ENCODE assay signal across 20 mouse cellular contexts in the genomic region with DNA sequence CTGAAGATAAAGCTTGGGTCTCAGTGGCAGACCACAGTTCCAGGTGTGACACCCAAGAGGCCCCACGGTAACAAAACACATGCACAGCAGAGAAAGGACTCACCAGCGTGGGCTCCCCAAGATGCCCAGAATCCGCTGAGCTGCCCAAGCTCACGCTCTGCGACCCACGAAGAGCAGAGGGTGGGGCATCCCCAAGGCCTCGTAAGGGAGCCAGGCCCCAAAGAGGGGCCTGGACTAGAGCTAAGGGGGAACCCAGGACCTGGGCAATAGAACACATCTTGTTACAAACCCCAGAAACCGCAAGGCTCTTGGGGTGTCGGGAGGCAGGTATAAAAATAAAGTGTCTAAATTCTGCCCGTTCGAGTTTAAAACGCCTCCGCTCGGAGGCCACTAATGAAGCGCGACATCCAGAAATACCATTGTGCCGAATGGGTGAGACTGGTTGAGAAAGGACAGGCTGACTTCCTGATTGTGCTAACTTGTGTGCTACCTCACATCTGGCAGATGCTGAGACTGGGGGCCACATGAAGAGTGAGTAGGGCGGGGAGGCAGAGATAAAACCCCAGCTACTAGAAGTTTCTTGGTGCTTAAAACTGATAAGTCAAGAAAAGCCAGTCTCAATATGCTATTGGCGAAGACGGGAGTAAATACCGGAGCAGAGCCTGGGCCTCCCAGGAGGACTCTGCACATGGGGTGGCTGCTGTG. TPM values are rescaled to one million over a fixed set of nuclear protein-coding genes. Genes with fewer than 3 reads are reported as not detected.
DNase-seq lines count a peak whose midpoint lies in the region; ATAC-seq and TF ChIP-seq lines count a peak whose summit lies in the region.
"Had no signal": no experiment of that assay in that cellular context is flagged by ENCODE, and none has a peak within 500 bp of the region (broad histone marks: within the 10 kb centered on the region; RNA-seq: fewer than 3 reads in every experiment).

No protein-coding gene starts in this region.

- no peak for TF ChIP-seq RAD21 in CH12.LX (IDR thresholded peaks at IDR 0.05; ENCODE audit: low read depth, low read length)

- no peaks in the 10 kb centered on the region for H3K27me3 ChIP-seq in hindbrain, embryonic 10.5 days (ENCODE audit: insufficient read depth, poor library complexity, severe bottlenecking)
- H3K27me3 ChIP-seq in hindbrain, embryonic 14.5 days (ENCODE audit: control insufficient read depth, insufficient read depth, low read length), result no peaks in the 10 kb centered on the region
- no peaks in the 10 kb centered on the region for H3K27me3 ChIP-seq in CH12.LX (replicated peaks)
- H3K27me3 ChIP-seq in liver, embryonic 15.5 days, result no peaks in the 10 kb centered on the region
- H3K27me3 ChIP-seq: heart, embryonic 13.5 days; hindbrain, embryonic 13.5 days; limb, embryonic 13.5 days; midbrain, embryonic 12.5 days had no signal

- TF ChIP-seq CTCF in CH12.LX (conservative IDR thresholded peaks at IDR 0.05 in 1 of 2, IDR thresholded peaks at IDR 0.05 in 1 of 2; ENCODE audit: low read depth in 2 of 2, low read length in 2 of 2), result no peak
- no peak for TF ChIP-seq CTCF in lung, adult 2 months (IDR thresholded peaks at IDR 0.05; ENCODE audit: insufficient read depth, low read length)

- TF ChIP-seq EP300 in CH12.LX (IDR thresholded peaks at IDR 0.05; ENCODE audit: low read length), result no peak

- TF ChIP-seq POLR2A in CH12.LX (IDR thresholded peaks at IDR 0.05; ENCODE audit: low read depth, low read length), result no peak
- no peak for TF ChIP-seq POLR2A in lung, adult 2 months (IDR thresholded peaks at IDR 0.05; ENCODE audit: borderline replicate concordance, extremely low read depth, low read depth, low read length)

- H3K4me1 ChIP-seq in hindbrain, embryonic 10.5 days (replicated peaks), result peaks cover 21% of the 10 kb centered on the region
- no peaks in the 10 kb centered on the region; the same call in 1 of the 2 replicates for H3K4me1 ChIP-seq in hindbrain, embryonic 14.5 days (replicated peaks; ENCODE audit: control insufficient read depth, insufficient read depth, low read length)
- peaks cover 0 to 57% of the 10 kb centered on the region in 2 experiments; a peak in 2 of 4 replicates for H3K4me1 ChIP-seq in CH12.LX (ENCODE audit: control insufficient read depth in 1 of 2, insufficient read depth in 2 of 2)
- H3K4me1 ChIP-seq in liver, embryonic 15.5 days (replicated peaks), result peaks cover 35% of the 10 kb centered on the region
- no peaks in the 10 kb centered on the region for H3K4me1 ChIP-seq in lung, adult 2 months (ENCODE audit: control insufficient read depth, insufficient read depth, low read length)

- WGBS in hindbrain, embryonic 10.5 days, result 83% methylated on average over 21 of the region's 21 CpGs
- WGBS in hindbrain, embryonic 14.5 days, result 76% methylated on average over 21 of the region's 21 CpGs
- WGBS in liver, embryonic 15.5 days (ENCODE audit: insufficient replicate concordance), result 49% methylated on average over 21 of the region's 21 CpGs
- 90% methylated on average over 21 of the region's 21 CpGs for WGBS in lung, adult 2 months

- in situ Hi-C loops in CH12.LX (cut with MboI; ENCODE audit: low pct_ligation_motif_present, low pct_unique_long_range_greater_than_20kb, low sequenced_read_pairs), result no loop called here

- H3K79me2 ChIP-seq in CH12.LX (replicated peaks; ENCODE audit: control insufficient read depth, extremely low read depth, insufficient read depth, poor library complexity, severe bottlenecking), result no peaks in the 10 kb centered on the region

- no peak overlapping the region for H3K9ac ChIP-seq in hindbrain, embryonic 14.5 days
- no peak overlapping the region for H3K9ac ChIP-seq in CH12.LX (ENCODE audit: insufficient read depth, low read depth)
- H3K9ac ChIP-seq in liver, embryonic 15.5 days, result no peak overlapping the region
- H3K9ac ChIP-seq: heart, embryonic 13.5 days; hindbrain, embryonic 13.5 days; limb, embryonic 13.5 days; midbrain, embryonic 12.5 days had no signal

- dilution Hi-C loops in CH12.LX (cut with MboI; ENCODE audit: extremely low pct_ligation_motif_present, extremely low pct_unique_long_range_greater_than_20kb, low sequenced_read_pairs), result no loop called here

- H3K36me3 ChIP-seq in hindbrain, embryonic 10.5 days, result peaks cover 79% of the 10 kb centered on the region
- H3K36me3 ChIP-seq in hindbrain, embryonic 14.5 days (replicated peaks; ENCODE audit: control insufficient read depth, insufficient read depth), result peaks cover 34% of the 10 kb centered on the region
- peaks cover 19 to 60% of the 10 kb centered on the region in 2 experiments for H3K36me3 ChIP-seq in CH12.LX (replicated peaks in 1 of 2; ENCODE audit: control insufficient read depth in 1 of 2, insufficient read depth in 1 of 2, low read length in 1 of 2)
- H3K36me3 ChIP-seq in liver, embryonic 15.5 days (replicated peaks), result 0 out of 2 replicates have a peak, but pooled peaks cover 11% of the 10 kb centered on the region

- H3K4me3 ChIP-seq in hindbrain, embryonic 10.5 days, result no peak overlapping the region
- H3K4me3 ChIP-seq in hindbrain, embryonic 14.5 days (replicated peaks; ENCODE audit: low read length), result no peak overlapping the region
- no peak overlapping the region for H3K4me3 ChIP-seq in CH12.LX (replicated peaks in 1 of 3; ENCODE audit: low read depth in 2 of 3, low read length in 2 of 3, poor library complexity in 1 of 3)
- H3K4me3 ChIP-seq in liver, embryonic 15.5 days (replicated peaks), result peak overlapping the region; percentile 25; the same call in 1 of the 2 replicates
- no peak overlapping the region for H3K4me3 ChIP-seq in lung, adult 2 months (replicated peaks; ENCODE audit: extremely low read depth, low read depth, low read length)
- H3K4me3 ChIP-seq: embryonic facial prominence, embryonic 10.5 days; heart, embryonic 13.5 days; hindbrain, embryonic 13.5 days; limb, embryonic 13.5 days; midbrain, embryonic 12.5 days; myocyte had no signal

- H3K27ac ChIP-seq in hindbrain, embryonic 10.5 days, result peak overlapping the region; percentile 23; the same call in 1 of the 2 replicates
- H3K27ac ChIP-seq in hindbrain, embryonic 14.5 days, result no peak overlapping the region
- no peak overlapping the region for H3K27ac ChIP-seq in CH12.LX (ENCODE audit: insufficient read depth, low read depth)
- H3K27ac ChIP-seq in liver, embryonic 15.5 days (replicated peaks), result peak overlapping the region; percentile 89
- H3K27ac ChIP-seq: embryonic facial prominence, embryonic 10.5 days; heart, embryonic 13.5 days; hindbrain, embryonic 13.5 days; limb, embryonic 13.5 days; midbrain, embryonic 12.5 days had no signal

- no peak for DNase-seq in hindbrain, embryonic 10.5 days (ENCODE audit: low spot score)
- DNase-seq in hindbrain, embryonic 14.5 days (ENCODE audit: low spot score), result no peak
- peak; percentile 60 for DNase-seq in CH12.LX (ENCODE audit: extremely low read depth)
- no peak for DNase-seq in adrenal gland, adult (ENCODE audit: inconsistent age in 2 of 2, low spot score in 1 of 2)
- DNase-seq in cerebellum, adult 9-10 months, result no peak
- no peak for DNase-seq in lung, adult 2 months
- DNase-seq: adrenal gland, postnatal 14 days; B cell, adult 2 months; cerebellum, postnatal 25 days; gastrocnemius, postnatal 36 days; kidney, adult 11 months; lung, postnatal 14 days had no signal

- no peak overlapping the region for H3K4me2 ChIP-seq in hindbrain, embryonic 14.5 days (replicated peaks)
- H3K4me2 ChIP-seq in CH12.LX (ENCODE audit: insufficient read depth, low read depth, poor library complexity, severe bottlenecking), result no peak overlapping the region
- peak overlapping the region; percentile 67 for H3K4me2 ChIP-seq in liver, embryonic 15.5 days
- H3K4me2 ChIP-seq: heart, embryonic 13.5 days; hindbrain, embryonic 13.5 days; limb, embryonic 13.5 days; midbrain, embryonic 12.5 days had no signal

- ATAC-seq in hindbrain, embryonic 14.5 days (ENCODE audit: low FRiP score), result no peak
- ATAC-seq in common myeloid progenitor, adult 5-6 weeks (replicated peaks; ENCODE audit: low read depth, poor library complexity, severe bottlenecking), result peak; percentile 55
- peak; percentile 97 for ATAC-seq in liver, embryonic 15.5 days (ENCODE audit: insufficient read depth)

- H3K9me3 ChIP-seq in hindbrain, embryonic 10.5 days, result no peaks in the 10 kb centered on the region
- no peaks in the 10 kb centered on the region for H3K9me3 ChIP-seq in hindbrain, embryonic 14.5 days (ENCODE audit: control insufficient read depth, low read length)
- H3K9me3 ChIP-seq in CH12.LX (replicated peaks; ENCODE audit: low read length), result no peaks in the 10 kb centered on the region
- H3K9me3 ChIP-seq in liver, embryonic 15.5 days (replicated peaks), result no peaks in the 10 kb centered on the region
- H3K9me3 ChIP-seq: embryonic facial prominence, embryonic 10.5 days; heart, embryonic 13.5 days; hindbrain, embryonic 13.5 days; limb, embryonic 13.5 days; midbrain, embryonic 12.5 days had no signal

TF ChIP-seq in CH12.LX, 34 proteins besides CTCF, POLR2A, EP300 and RAD21:
- TF ChIP-seq MEF2A (IDR thresholded peaks at IDR 0.05; ENCODE audit: borderline replicate concordance, low read depth, low read length) (peak; percentile 15; the same call in 1 of the 2 replicates), ELF1 (IDR thresholded peaks at IDR 0.05; ENCODE audit: low read depth, low read length) (0 out of 2 replicates have a peak, but pooled peaks have one; percentile 40), UBTF (IDR thresholded peaks at IDR 0.05; ENCODE audit: low read depth, low read length) (no peak), BHLHE40 (IDR thresholded peaks at IDR 0.05; ENCODE audit: low read depth, low read length) (peak; percentile 21; the same call in 1 of the 2 replicates)

RNA-seq across cellular contexts. Expression of a gene that starts 25.3 kb away (rescaled TPM):
- polyA plus RNA-seq in hindbrain, embryonic 10.5 days (2016; fragmentation: Nextera tagmentation; extraction: Ambion mirVana), result 16.0 and 20.9 TPM in 2 replicates
- polyA plus RNA-seq in hindbrain, embryonic 14.5 days (2014; fragmentation: Nextera tagmentation; extraction: Ambion mirVana), result 8.9 and 11.5 TPM in 2 replicates
- total RNA-seq in CH12.LX (2012; rRNA removed), result 18.1 and 22.7 TPM in 2 replicates
- 14.2 and 14.8 TPM in 2 replicates for total RNA-seq in CH12.LX (2014; rRNA removed)
- polyA plus RNA-seq in CH12.LX (2012; ENCODE audit: insufficient read length, low read depth), result 21.7 and 22.6 TPM in 2 replicates
- total RNA-seq in common myeloid progenitor, adult 5-6 weeks (2017), result 12.4 and 13.8 TPM in 2 replicates
- 5.1 and 5.2 TPM in 2 replicates for polyA plus RNA-seq in liver, embryonic 15.5 days (2015; fragmentation: Nextera tagmentation; extraction: Ambion mirVana)
- 23.1 and 23.4 TPM in 2 replicates for polyA plus RNA-seq in lung, adult 2 months (2012; rRNA removed)

RNA-seq across cellular contexts. Expression of a gene that starts 35.2 kb away (rescaled TPM):
- 24.0 and 29.6 TPM in 2 replicates for polyA plus RNA-seq in hindbrain, embryonic 10.5 days (2016; fragmentation: Nextera tagmentation; extraction: Ambion mirVana)
- 46.0 and 50.3 TPM in 2 replicates for polyA plus RNA-seq in hindbrain, embryonic 14.5 days (2014; fragmentation: Nextera tagmentation; extraction: Ambion mirVana)
- total RNA-seq in CH12.LX (2012; rRNA removed), result 0.30 and 0.34 TPM in 2 replicates
- total RNA-seq in CH12.LX (2014; rRNA removed), result not detected in 2 replicates
- polyA plus RNA-seq in CH12.LX (2012; ENCODE audit: insufficient read length, low read depth), result 1.5 and 1.8 TPM in 2 replicates
- total RNA-seq in common myeloid progenitor, adult 5-6 weeks (2017), result 9.0 and 13.7 TPM in 2 replicates
- 7.0 and 8.9 TPM in 2 replicates for polyA plus RNA-seq in liver, embryonic 15.5 days (2015; fragmentation: Nextera tagmentation; extraction: Ambion mirVana)
- 21.0 and 25.7 TPM in 2 replicates for polyA plus RNA-seq in lung, adult 2 months (2012; rRNA removed)

Comparison
In these comparisons a context has a peak if more than half of its experiments do, and no peak if none do; other contexts are left out.
1. H3K27ac ChIP-seq: peak in hindbrain, embryonic 10.5 days (single experiment) and liver, embryonic 15.5 days (single experiment); none in hindbrain, embryonic 14.5 days (single experiment) and CH12.LX (single experiment).